Mouse (Mus musculus) embryonic facial prominence, embryonic 11.5 days (tissue): Measurements from ENCODE around the gene Rnf44. TPM values are rescaled to one million over a fixed set of nuclear protein-coding genes. Genes with fewer than 3 reads are reported as not detected.

ENCODE experiments used
- ATAC-seq: fragments of 200-750 bp; cut with Nextera tagmentation; replicated peaks from 2 replicates; pipeline ENCODE4 v1.8.0; 2017; ENCODE audit warnings: low read depth; ENCODE audit not compliant: insufficient number of reproducible peaks, low FRiP score, low TSS enrichment
- DNase-seq: peaks from one replicate; pipeline ENCODE4 v3.0.0-alpha.2; 2015; ENCODE audit warnings: low spot score
- H3K27ac ChIP-seq: fragments of 300-500 bp; sonication (generic); replicated peaks from 2 replicates; pipeline ENCODE4 v1.5.1; 2014; ENCODE audit warnings: mild to moderate bottlenecking, low read depth, low read length, control low read depth
- H3K27me3 ChIP-seq: fragments of 300-500 bp; sonication (generic); 2 replicates; pipeline ENCODE4 v1.6.1; 2014; ENCODE audit warnings: mild to moderate bottlenecking, low read length, moderate library complexity, mixed read lengths; ENCODE audit not compliant: control insufficient read depth, insufficient read depth
- H3K36me3 ChIP-seq: fragments of 300-500 bp; sonication (generic); replicated peaks from 2 replicates; pipeline ENCODE4 v1.6.1; 2014; ENCODE audit warnings: low read depth, mild to moderate bottlenecking, low read length, moderate library complexity, mixed read lengths; ENCODE audit not compliant: control insufficient read depth, insufficient read depth
- H3K4me1 ChIP-seq: fragments of 300-500 bp; sonication (generic); 2 replicates; pipeline ENCODE4 v1.6.1; 2014; ENCODE audit warnings: low read length, mixed read lengths; ENCODE audit not compliant: control insufficient read depth, insufficient read depth
- H3K4me2 ChIP-seq: fragments of 300-500 bp; sonication (generic); 2 replicates; pipeline ENCODE4 v1.6.1; 2014; ENCODE audit warnings: low read depth, mild to moderate bottlenecking, control low read depth, low read length, moderate library complexity
- H3K4me3 ChIP-seq: fragments of 300-500 bp; sonication (generic); 2 replicates; pipeline ENCODE4 v1.5.1; 2014; ENCODE audit warnings: low read depth, low read length, control low read depth
- H3K9ac ChIP-seq: fragments of 300-500 bp; sonication (generic); replicated peaks from 2 replicates; pipeline ENCODE4 v1.6.1; 2014; ENCODE audit warnings: mild to moderate bottlenecking, control low read depth, low read length
- H3K9me3 ChIP-seq: fragments of 300-500 bp; sonication (generic); replicated peaks from 2 replicates; pipeline ENCODE4 v1.6.1; 2016; ENCODE audit warnings: mild to moderate bottlenecking, low read length, inconsistent platforms, mixed read lengths; ENCODE audit not compliant: control insufficient read depth
- WGBS: fragments of 180-500 bp; shearing (Covaris S2); extraction: QIAGEN DNeasy Blood & Tissue Kit; methylation state at CpG from one replicate; pipeline ENCODE4 v1.1.7; 2014; 5-methylcytosine and 5-hydroxymethylcytosine counted together
- polyA plus RNA-seq: library from polyadenylated mRNA; unstranded; fragments of >200 nt; fragmentation: Nextera tagmentation; extraction: Ambion mirVana; gene quantifications from 2 replicates; pipeline ENCODE4 v1.2.1, GENCODE M21; 2014

Gene Rnf44
- polyA plus RNA-seq: 65.0 and 66.6 TPM in 2 replicates

DNA sequence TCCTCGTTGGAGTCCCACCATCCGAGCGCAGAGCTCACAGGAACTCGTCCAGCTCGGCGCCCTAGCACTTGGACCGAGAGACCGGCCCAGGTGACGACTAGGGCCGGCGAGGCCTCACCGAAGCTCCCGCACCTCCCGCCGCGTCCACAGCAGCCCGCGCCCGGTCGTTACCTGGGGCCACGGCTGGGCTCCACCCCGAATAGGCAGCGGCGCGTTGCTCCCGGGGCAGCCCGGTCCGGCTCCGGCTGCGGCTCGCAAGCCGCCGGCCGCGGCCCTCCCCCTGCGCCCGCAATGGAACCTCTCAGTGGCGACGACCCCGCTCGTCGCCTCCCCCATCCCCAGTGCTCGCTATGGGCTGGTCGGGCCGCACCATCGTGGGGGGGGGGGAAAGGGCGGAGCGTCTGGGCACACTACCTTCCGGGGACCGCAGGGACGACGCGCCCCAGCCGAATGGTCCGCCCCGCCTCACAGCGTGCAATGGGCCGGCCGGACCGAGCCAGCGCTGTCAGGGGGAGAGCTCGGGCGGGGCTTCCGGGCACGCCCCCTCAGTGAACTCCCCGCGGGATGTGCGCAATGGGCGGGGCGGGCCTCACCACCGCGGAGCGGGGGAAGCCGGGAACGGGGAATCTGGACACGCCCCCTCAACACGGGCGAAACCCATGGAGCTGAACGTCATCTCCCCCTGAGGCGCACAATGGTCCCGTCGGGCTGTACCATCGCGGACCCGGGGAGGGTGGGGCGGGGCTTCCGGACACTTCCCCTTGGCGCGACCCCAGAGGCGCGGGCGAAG is at the start of gene Rnf44:
Rnf44 (minus strand) TSS at position 350 of the 790 bp plus-strand sequence.
- H3K4me3 ChIP-seq: peak within 1 kb of the TSS; percentile 97
- H3K4me1 ChIP-seq: peaks cover 5% of the 10 kb centered on the region; the same call in 1 of the 2 replicates
- H3K36me3 ChIP-seq: no peaks in the 10 kb centered on the region
- peak; percentile 98 for DNase-seq
- peak within 1 kb of the TSS; percentile 83 for H3K27ac ChIP-seq
- H3K4me2 ChIP-seq: peak within 1 kb of the TSS; percentile 73
- WGBS: under 1% methylated on average over 77 of the region's 92 CpGs
- no peaks in the 10 kb centered on the region for H3K9me3 ChIP-seq
- peak within 1 kb of the TSS; percentile 92 for H3K9ac ChIP-seq
- H3K27me3 ChIP-seq: no peaks in the 10 kb centered on the region
- peak; percentile 98 for ATAC-seq

DNA sequence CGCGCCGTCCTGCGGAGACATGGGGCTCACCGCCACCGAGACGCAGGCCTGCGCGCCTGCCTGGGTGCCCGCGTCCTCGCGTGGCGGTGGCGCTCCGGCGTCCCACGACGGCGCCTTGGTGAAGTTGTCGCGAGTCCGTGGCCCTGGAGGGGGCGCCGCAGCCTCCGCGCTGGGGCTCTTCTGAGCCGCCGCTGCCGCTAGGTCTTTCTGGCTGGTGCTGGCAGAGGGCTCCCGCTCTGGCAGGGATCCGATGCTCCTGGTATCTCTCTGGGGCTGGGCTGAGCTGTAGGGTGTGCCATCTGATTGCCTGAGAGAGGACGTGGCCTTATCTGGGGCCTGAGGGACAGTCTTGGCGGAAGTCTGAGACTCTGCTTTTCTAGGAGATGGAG is 44.5 kb upstream of the Rnf44 start:
- Histone ChIP-seq H3K9me3 (no peaks in the 10 kb centered on the region), H3K4me3 (peak overlapping the region; percentile 38), H3K27ac (no peak overlapping the region), H3K27me3 (peaks cover 36% of the 10 kb centered on the region), H3K4me2 (peak overlapping the region; percentile 65), H3K36me3 (no peaks in the 10 kb centered on the region; the same call in 1 of the 2 replicates), H3K9ac (no peak overlapping the region), H3K4me1 (no peaks in the 10 kb centered on the region; the same call in none of the 2 replicates)
- peak; percentile 10 for DNase-seq
- ATAC-seq: no peak
- 2% methylated on average over 31 of the region's 34 CpGs for WGBS

DNA sequence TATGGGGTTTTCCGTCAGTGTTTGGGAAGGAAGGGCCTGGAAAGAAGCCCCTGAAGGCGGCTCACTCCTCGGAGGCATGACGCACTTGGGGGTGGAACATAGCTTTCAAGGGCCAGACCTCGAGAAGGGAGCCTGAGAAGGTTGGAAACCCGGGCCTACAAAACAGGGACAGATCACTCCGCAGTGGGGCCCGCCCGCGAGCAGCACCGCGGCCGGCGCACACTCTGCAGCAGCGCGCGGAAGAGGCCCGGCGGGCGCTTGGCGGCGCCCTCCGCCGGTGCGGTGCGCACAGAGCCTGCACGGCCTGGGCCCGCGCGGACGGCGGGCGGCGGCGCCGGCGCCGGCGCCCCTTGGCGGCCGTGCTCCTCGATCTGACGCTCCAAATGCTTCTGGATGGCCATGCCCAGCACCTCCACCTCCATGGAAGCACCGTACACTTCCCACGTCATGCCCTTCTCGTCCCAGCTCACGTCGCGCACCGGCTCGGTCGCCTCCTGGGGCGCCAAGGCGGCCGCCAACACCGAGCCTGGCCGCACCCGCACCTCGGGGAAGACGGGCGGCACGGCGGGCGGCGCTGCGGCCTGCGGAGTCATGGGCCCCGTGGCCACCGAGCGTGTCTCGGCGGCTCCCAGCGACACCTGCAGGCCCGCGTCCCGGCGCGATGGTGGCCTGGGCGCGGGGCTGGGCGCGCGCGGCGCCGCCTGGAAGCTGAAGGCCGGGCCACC is 43.9 kb upstream of the Rnf44 start:
- no peaks in the 10 kb centered on the region for H3K9me3 ChIP-seq
- H3K27ac ChIP-seq: no peak overlapping the region
- 0 out of 2 replicates have a peak overlapping the region, but pooled peaks have one; percentile 13 for H3K9ac ChIP-seq
- peaks cover 36% of the 10 kb centered on the region for H3K27me3 ChIP-seq
- H3K4me3 ChIP-seq: peak overlapping the region; percentile 38
- no peaks in the 10 kb centered on the region; the same call in none of the 2 replicates for H3K4me1 ChIP-seq
- WGBS: 1% methylated on average over 54 of the region's 87 CpGs
- H3K36me3 ChIP-seq: no peaks in the 10 kb centered on the region; the same call in 1 of the 2 replicates
- DNase-seq (peak; percentile 70), ATAC-seq (no peak; the same call in 1 of the 2 replicates)
- H3K4me2 ChIP-seq: peak overlapping the region; percentile 65

DNA sequence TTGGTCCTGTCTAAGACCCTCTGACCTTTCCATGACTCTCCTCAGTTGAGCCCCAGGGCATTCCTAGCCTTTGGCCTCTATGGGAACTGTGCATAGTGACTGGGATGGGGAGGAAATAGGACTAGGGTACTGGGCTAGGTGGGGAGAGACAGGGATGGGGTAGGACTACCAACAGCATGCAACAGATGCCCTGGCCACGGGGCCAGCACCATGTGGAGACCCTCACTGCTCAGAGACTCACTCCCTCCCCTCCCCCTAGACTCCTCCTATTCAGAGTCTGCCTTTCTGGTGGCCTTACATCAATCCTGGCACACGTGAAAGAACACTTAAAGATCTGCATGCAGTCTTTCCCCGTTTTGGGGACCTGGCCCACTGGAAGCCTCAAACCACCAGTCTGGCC is 43.2 kb upstream of the Rnf44 start:
- H3K4me2 ChIP-seq: no peak overlapping the region
- no peak for ATAC-seq
- no peak for DNase-seq
- no peaks in the 10 kb centered on the region for H3K9me3 ChIP-seq
- no peak overlapping the region for H3K4me3 ChIP-seq
- no peak overlapping the region for H3K27ac ChIP-seq
- WGBS: 20% methylated on average over 3 of the region's 3 CpGs
- H3K36me3 ChIP-seq: no peaks in the 10 kb centered on the region; the same call in 1 of the 2 replicates
- H3K4me1 ChIP-seq: no peaks in the 10 kb centered on the region; the same call in none of the 2 replicates
- peaks cover 36% of the 10 kb centered on the region for H3K27me3 ChIP-seq
- H3K9ac ChIP-seq: no peak overlapping the region

DNA sequence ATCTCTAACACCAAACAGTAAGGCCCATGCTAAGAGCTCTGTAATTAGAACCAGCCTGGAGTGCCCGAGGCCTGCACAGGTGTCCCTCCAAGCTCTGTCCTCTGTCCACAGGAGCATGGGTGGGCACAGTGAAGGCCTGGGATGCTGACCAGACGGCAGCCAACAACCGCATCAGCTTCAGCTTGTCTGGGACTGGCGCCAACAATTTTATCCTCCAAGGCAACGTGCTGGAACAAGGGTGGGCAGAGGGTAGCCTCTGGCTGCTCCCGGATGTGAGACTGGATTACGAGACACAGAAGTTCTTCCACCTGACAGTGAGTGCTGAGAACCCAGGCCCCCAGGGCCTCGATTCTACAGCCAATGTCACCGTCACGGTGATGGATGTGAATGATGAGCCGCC is 32.4 kb upstream of the Rnf44 start:
- ATAC-seq (no peak), DNase-seq (no peak)
- Histone ChIP-seq H3K36me3 (no peaks in the 10 kb centered on the region), H3K4me2 (no peak overlapping the region), H3K4me1 (no peaks in the 10 kb centered on the region), H3K27ac (no peak overlapping the region), H3K4me3 (no peak overlapping the region), H3K9ac (no peak overlapping the region), H3K9me3 (no peaks in the 10 kb centered on the region), H3K27me3 (no peaks in the 10 kb centered on the region)
- 80% methylated on average over 11 of the region's 11 CpGs for WGBS

DNA sequence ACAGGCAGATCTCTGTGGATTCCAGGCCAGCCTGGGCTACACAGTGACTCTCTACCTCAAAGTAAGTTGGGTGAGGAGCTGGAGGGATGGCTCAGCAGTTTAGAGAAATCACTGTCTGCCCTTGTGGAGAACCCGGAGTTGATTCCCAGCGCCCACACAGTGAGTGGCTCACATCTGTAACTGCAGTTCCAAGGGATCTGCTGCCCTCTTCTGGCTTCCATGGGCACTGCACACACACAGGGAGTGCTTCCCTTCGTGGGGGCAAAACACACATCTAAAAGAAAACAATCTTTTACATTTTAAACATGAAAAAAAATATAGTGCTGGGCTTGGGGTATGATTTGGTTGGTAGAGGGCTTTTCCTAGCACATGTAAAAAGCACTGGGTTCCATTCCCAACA is 29.4 kb upstream of the Rnf44 start:
- Histone ChIP-seq H3K27ac (no peak overlapping the region), H3K4me1 (no peaks in the 10 kb centered on the region), H3K9ac (no peak overlapping the region), H3K9me3 (no peaks in the 10 kb centered on the region), H3K27me3 (no peaks in the 10 kb centered on the region), H3K4me3 (no peak overlapping the region), H3K4me2 (no peak overlapping the region), H3K36me3 (no peaks in the 10 kb centered on the region)
- ATAC-seq (no peak), DNase-seq (no peak)
- 88% methylated on average over 3 of the region's 3 CpGs for WGBS

DNA sequence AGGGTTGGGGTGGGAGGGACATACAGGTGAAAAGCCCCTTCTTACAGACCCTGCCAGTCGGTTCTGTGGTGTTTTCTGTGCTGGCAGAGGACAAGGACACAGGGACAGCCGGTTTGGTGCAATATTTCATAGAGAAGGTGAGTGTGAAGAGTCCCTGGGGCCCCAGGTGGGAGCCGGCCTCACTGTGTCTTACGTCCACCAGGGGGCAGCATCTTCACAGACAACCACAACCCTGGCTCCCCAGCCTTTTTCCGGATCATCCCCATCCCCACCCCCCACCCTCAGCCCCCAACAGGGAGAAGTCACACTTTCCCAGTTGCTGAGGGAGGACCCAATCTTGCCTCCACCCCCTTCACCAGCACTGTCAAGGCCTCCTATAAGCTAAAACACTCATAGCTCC is 23.2 kb upstream of the Rnf44 start:
- H3K4me3 ChIP-seq: no peak overlapping the region
- H3K9me3 ChIP-seq: no peaks in the 10 kb centered on the region
- H3K27ac ChIP-seq: no peak overlapping the region
- H3K4me1 ChIP-seq: no peaks in the 10 kb centered on the region
- WGBS: 0% methylated on average over 5 of the region's 5 CpGs
- H3K27me3 ChIP-seq: no peaks in the 10 kb centered on the region
- no peak overlapping the region for H3K4me2 ChIP-seq
- no peaks in the 10 kb centered on the region for H3K36me3 ChIP-seq
- ATAC-seq (no peak; the same call in 1 of the 2 replicates), DNase-seq (peak; percentile 65)
- no peak overlapping the region for H3K9ac ChIP-seq

DNA sequence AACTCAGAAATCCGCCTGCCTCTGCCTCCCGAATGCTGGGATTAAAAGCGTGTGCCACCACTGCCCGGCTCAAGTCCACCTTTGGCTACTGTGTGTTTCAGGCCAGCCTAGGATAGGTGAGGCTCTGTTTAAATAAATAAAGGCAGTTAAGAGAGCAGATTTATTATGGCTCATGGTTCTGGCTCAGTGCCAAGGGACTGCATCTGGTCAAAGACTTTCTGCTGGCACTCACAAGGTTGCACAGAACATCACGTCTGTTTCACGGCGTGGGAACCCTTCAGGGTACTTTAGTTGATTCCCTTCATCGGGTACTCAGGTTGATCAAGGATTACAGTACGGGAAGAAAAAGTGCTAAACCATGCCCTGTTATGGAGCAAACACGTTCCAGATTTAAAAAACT is 21.3 kb upstream of the Rnf44 start:
- ATAC-seq: no peak
- WGBS: 85% methylated on average over 10 of the region's 10 CpGs

More for the DNA sequence above, 21.3 kb upstream of the Rnf44 start:
- Histone ChIP-seq H3K4me1 (no peaks in the 10 kb centered on the region), H3K4me2 (no peak overlapping the region), H3K36me3 (no peaks in the 10 kb centered on the region), H3K27ac (no peak overlapping the region), H3K27me3 (no peaks in the 10 kb centered on the region), H3K9me3 (no peaks in the 10 kb centered on the region), H3K4me3 (no peak overlapping the region), H3K9ac (no peak overlapping the region)
- DNase-seq: no peak
